Comparison of ENCODE assay signal across 8 mouse cellular contexts in the genomic region with DNA sequence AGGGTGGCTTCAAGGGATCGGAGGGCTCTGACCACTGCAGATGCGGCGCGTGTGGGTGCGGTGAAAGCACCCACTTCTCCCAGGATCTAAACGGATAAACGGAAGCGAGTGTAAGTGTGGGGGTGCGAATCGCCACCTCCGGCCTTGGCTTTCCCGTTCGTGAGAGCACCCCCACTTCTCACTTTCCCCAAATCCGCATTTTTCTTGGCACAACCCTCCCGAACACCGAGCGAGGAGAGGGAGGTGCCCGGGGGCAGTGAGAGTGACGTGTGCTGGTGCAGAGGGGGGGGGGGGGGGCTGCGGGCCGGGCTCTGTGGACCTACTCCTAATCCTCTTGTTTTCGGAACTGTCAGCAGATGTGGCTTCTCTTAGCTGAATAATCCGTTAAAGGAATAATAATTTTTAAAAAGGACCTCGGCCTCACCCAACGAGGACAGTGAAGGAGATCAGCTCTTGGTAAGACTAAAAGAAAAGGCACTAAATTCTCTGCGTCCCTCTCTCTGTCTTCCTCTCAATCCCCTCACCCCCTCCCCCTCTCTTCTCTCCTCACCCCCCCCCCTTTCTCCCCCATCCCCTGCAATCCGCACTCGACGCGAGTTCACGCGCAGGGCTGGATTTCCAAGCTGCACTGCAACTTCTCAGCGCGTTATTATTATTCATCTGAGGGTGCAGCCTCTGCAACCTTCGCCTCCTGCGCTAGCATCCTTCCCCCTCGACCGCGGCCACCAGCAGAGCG.
DNase-seq lines count a peak whose midpoint lies in the region; ATAC-seq and TF ChIP-seq lines count a peak whose summit lies in the region.

No protein-coding gene starts in this region.

- H3K36me3 ChIP-seq in lung, postnatal 0 days (ENCODE audit: insufficient read depth, low read length), result no peaks in the 10 kb centered on the region
- H3K36me3 ChIP-seq in hindbrain, embryonic 13.5 days, result peaks cover 23% of the 10 kb centered on the region
- H3K36me3 ChIP-seq in liver, embryonic 12.5 days, result no peaks in the 10 kb centered on the region

- peak overlapping the region; percentile 80 for H3K4me2 ChIP-seq in lung, postnatal 0 days (replicated peaks; ENCODE audit: low read depth, low read length)
- peak overlapping the region; percentile 99 for H3K4me2 ChIP-seq in hindbrain, embryonic 13.5 days
- H3K4me2 ChIP-seq in liver, embryonic 12.5 days, result peak overlapping the region; percentile 72

- TF ChIP-seq CTCF in lung, postnatal 0 days (IDR thresholded peaks at IDR 0.05), result no peak

- under 1% methylated on average over 40 of the region's 40 CpGs for WGBS in lung, postnatal 0 days
- under 1% methylated on average over 38 of the region's 40 CpGs for WGBS in hindbrain, embryonic 13.5 days
- WGBS in liver, embryonic 12.5 days (ENCODE audit: insufficient replicate concordance), result 2% methylated on average over 36 of the region's 40 CpGs

- H3K4me1 ChIP-seq in lung, postnatal 0 days (ENCODE audit: insufficient read depth, low read depth, low read length), result 0 out of 2 replicates have a peak, but pooled peaks cover 6% of the 10 kb centered on the region
- peaks cover 40% of the 10 kb centered on the region for H3K4me1 ChIP-seq in hindbrain, embryonic 13.5 days (replicated peaks)
- peaks cover 12% of the 10 kb centered on the region for H3K4me1 ChIP-seq in liver, embryonic 12.5 days

- H3K9ac ChIP-seq in lung, postnatal 0 days (replicated peaks; ENCODE audit: low read depth), result no peak overlapping the region
- H3K9ac ChIP-seq in hindbrain, embryonic 13.5 days, result peak overlapping the region; percentile 100
- no peak overlapping the region for H3K9ac ChIP-seq in liver, embryonic 12.5 days

- no peak for ATAC-seq in lung, postnatal 0 days
- peak; percentile 60 for ATAC-seq in hindbrain, embryonic 13.5 days (ENCODE audit: low FRiP score)
- ATAC-seq in liver, embryonic 12.5 days, result no peak
- no peak for ATAC-seq in erythroblast, adult 5-6 weeks (replicated peaks; ENCODE audit: low FRiP score, poor library complexity, severe bottlenecking)
- no peak for ATAC-seq in CD4-positive, CD25-positive, alpha-beta regulatory T cell, adult 4 months

- no peak overlapping the region for H3K27ac ChIP-seq in lung, postnatal 0 days (ENCODE audit: low read length)
- peak overlapping the region; percentile 100 for H3K27ac ChIP-seq in hindbrain, embryonic 13.5 days
- H3K27ac ChIP-seq in liver, embryonic 12.5 days, result no peak overlapping the region

- H3K4me3 ChIP-seq in lung, postnatal 0 days (ENCODE audit: low read depth, low read length), result peak overlapping the region; percentile 49
- H3K4me3 ChIP-seq in hindbrain, embryonic 13.5 days, result peak overlapping the region; percentile 86
- H3K4me3 ChIP-seq in liver, embryonic 12.5 days, result peak overlapping the region; percentile 49

- no peak for TF ChIP-seq EP300 in lung, postnatal 0 days (IDR thresholded peaks at IDR 0.05)

- no peak for DNase-seq in lung, postnatal 0 days (ENCODE audit: low spot score)
- DNase-seq in lung, adult 18-20 months, result no peak
- DNase-seq in embryo, embryonic 10 days (ENCODE audit: low spot score), result peak; percentile 39
- DNase-seq in right cerebral cortex, postnatal 14 days, result peak; percentile 69

- H3K9me3 ChIP-seq in lung, postnatal 0 days (ENCODE audit: low read length), result no peaks in the 10 kb centered on the region
- H3K9me3 ChIP-seq in hindbrain, embryonic 13.5 days, result no peaks in the 10 kb centered on the region
- no peaks in the 10 kb centered on the region for H3K9me3 ChIP-seq in liver, embryonic 12.5 days (replicated peaks)

- peaks cover 80% of the 10 kb centered on the region for H3K27me3 ChIP-seq in lung, postnatal 0 days (replicated peaks; ENCODE audit: insufficient read depth, low read length)
- no peaks in the 10 kb centered on the region for H3K27me3 ChIP-seq in hindbrain, embryonic 13.5 days
- H3K27me3 ChIP-seq in liver, embryonic 12.5 days (replicated peaks), result peaks cover 98% of the 10 kb centered on the region

Comparison
In these comparisons a context has a peak if more than half of its experiments do, and no peak if none do; other contexts are left out.
1. DNase-seq: peak in embryo, embryonic 10 days (single experiment) and right cerebral cortex, postnatal 14 days (single experiment); none in lung, postnatal 0 days (single experiment) and lung, adult 18-20 months (0 of 2).
2. Peak in every context shown above with its lines, with median percentiles within 50 percentile points of each other: H3K4me2 ChIP-seq and H3K4me3 ChIP-seq.